In genomic region chr1:36921614-36922393, GRCm38 (mm10) we compare ENCODE assay signal across 8 mouse cellular contexts. TPM values are rescaled to one million over a fixed set of nuclear protein-coding genes. Genes with fewer than 3 reads are reported as not detected.
DNase-seq lines count a peak whose midpoint lies in the region; ATAC-seq and TF ChIP-seq lines count a peak whose summit lies in the region.

No protein-coding gene starts in this region.

- H3K27ac ChIP-seq in kidney, embryonic 14.5 days (ENCODE audit: low read depth, low read length): no peak overlapping the region; the same call in 1 of the 2 replicates
- no peak overlapping the region for H3K27ac ChIP-seq in kidney, embryonic 15.5 days
- H3K27ac ChIP-seq in liver, embryonic 13.5 days: peak overlapping the region; percentile 99
- H3K27ac ChIP-seq in stomach, embryonic 15.5 days: peak overlapping the region; percentile 82

- no peaks in the 10 kb centered on the region; the same call in 1 of the 2 replicates for H3K36me3 ChIP-seq in kidney, embryonic 14.5 days (ENCODE audit: control insufficient read depth, insufficient read depth, low read length)
- H3K36me3 ChIP-seq in kidney, embryonic 15.5 days: no peaks in the 10 kb centered on the region
- H3K36me3 ChIP-seq in liver, embryonic 13.5 days: 0 out of 2 replicates have a peak, but pooled peaks cover 1% of the 10 kb centered on the region
- no peaks in the 10 kb centered on the region for H3K36me3 ChIP-seq in stomach, embryonic 15.5 days

- no peak overlapping the region for H3K4me3 ChIP-seq in kidney, embryonic 14.5 days (ENCODE audit: low read length)
- no peak overlapping the region for H3K4me3 ChIP-seq in kidney, embryonic 15.5 days (replicated peaks)
- peak overlapping the region; percentile 39 for H3K4me3 ChIP-seq in liver, embryonic 13.5 days (replicated peaks)
- H3K4me3 ChIP-seq in stomach, embryonic 15.5 days (replicated peaks): no peak overlapping the region

- H3K4me2 ChIP-seq in kidney, embryonic 14.5 days (replicated peaks; ENCODE audit: low read depth, low read length): no peak overlapping the region
- H3K4me2 ChIP-seq in kidney, embryonic 15.5 days: no peak overlapping the region
- H3K4me2 ChIP-seq in liver, embryonic 13.5 days: peak overlapping the region; percentile 78
- H3K4me2 ChIP-seq in stomach, embryonic 15.5 days: no peak overlapping the region

- H3K9ac ChIP-seq in kidney, embryonic 14.5 days (ENCODE audit: low read depth, low read length): no peak overlapping the region
- no peak overlapping the region for H3K9ac ChIP-seq in kidney, embryonic 15.5 days
- peak overlapping the region; percentile 73 for H3K9ac ChIP-seq in liver, embryonic 13.5 days
- H3K9ac ChIP-seq in stomach, embryonic 15.5 days: no peak overlapping the region

- ATAC-seq in kidney, embryonic 14.5 days (ENCODE audit: low FRiP score, low TSS enrichment): 0 out of 2 replicates have a peak, but pooled peaks have one; percentile 58
- ATAC-seq in kidney, embryonic 15.5 days (replicated peaks; ENCODE audit: low FRiP score): no peak; the same call in 1 of the 2 replicates
- no peak for ATAC-seq in liver, embryonic 13.5 days (ENCODE audit: low read depth)
- ATAC-seq in stomach, embryonic 15.5 days (ENCODE audit: insufficient read depth, low FRiP score, low read depth): no peak

- H3K4me1 ChIP-seq in kidney, embryonic 14.5 days (ENCODE audit: control insufficient read depth, insufficient read depth, low read length): peaks cover 33% of the 10 kb centered on the region
- peaks cover 62% of the 10 kb centered on the region for H3K4me1 ChIP-seq in kidney, embryonic 15.5 days
- peaks cover 99% of the 10 kb centered on the region for H3K4me1 ChIP-seq in liver, embryonic 13.5 days (replicated peaks)
- H3K4me1 ChIP-seq in stomach, embryonic 15.5 days: peaks cover 45% of the 10 kb centered on the region

- no peak for TF ChIP-seq POLR2A in brain, embryonic 14.5 days (IDR thresholded peaks at IDR 0.05; ENCODE audit: borderline replicate concordance, extremely low read depth, insufficient read depth, insufficient read length, poor library complexity, severe bottlenecking)

- peak; percentile 22 for DNase-seq in brain, embryonic 14.5 days (ENCODE audit: low read depth)
- DNase-seq in liver, embryonic 13.5 days: no peak
- no peak for DNase-seq in adrenal gland, adult (ENCODE audit: inconsistent age in 2 of 2, low spot score in 1 of 2)
- no peak for DNase-seq in T-cell, adult 2 months (ENCODE audit: low spot score)
- DNase-seq in layer of hippocampus, postnatal 10 days (ENCODE audit: low spot score in 2 of 2): no peak

- no peak for TF ChIP-seq CTCF in brain, embryonic 14.5 days (IDR thresholded peaks at IDR 0.05; ENCODE audit: borderline replicate concordance, extremely low read depth, insufficient read depth, insufficient read length)

- 35% methylated on average over 15 of the region's 15 CpGs for WGBS in kidney, embryonic 14.5 days
- 33% methylated on average over 15 of the region's 15 CpGs for WGBS in kidney, embryonic 15.5 days
- WGBS in liver, embryonic 13.5 days (ENCODE audit: insufficient replicate concordance): 49% methylated on average over 15 of the region's 15 CpGs
- WGBS in stomach, embryonic 15.5 days: 35% methylated on average over 15 of the region's 15 CpGs

- H3K27me3 ChIP-seq in kidney, embryonic 14.5 days (ENCODE audit: control insufficient read depth, insufficient read depth, low read length): no peaks in the 10 kb centered on the region
- H3K27me3 ChIP-seq in kidney, embryonic 15.5 days: no peaks in the 10 kb centered on the region
- no peaks in the 10 kb centered on the region for H3K27me3 ChIP-seq in liver, embryonic 13.5 days
- H3K27me3 ChIP-seq in stomach, embryonic 15.5 days (replicated peaks): no peaks in the 10 kb centered on the region

- no peaks in the 10 kb centered on the region for H3K9me3 ChIP-seq in kidney, embryonic 14.5 days (ENCODE audit: control insufficient read depth, low read length)
- no peaks in the 10 kb centered on the region for H3K9me3 ChIP-seq in kidney, embryonic 15.5 days (replicated peaks)
- H3K9me3 ChIP-seq in liver, embryonic 13.5 days (replicated peaks): no peaks in the 10 kb centered on the region
- H3K9me3 ChIP-seq in stomach, embryonic 15.5 days: no peaks in the 10 kb centered on the region

RNA-seq across cellular contexts. Expression of gene Tmem131, which starts 21.7 kb away (rescaled TPM):
- polyA plus RNA-seq in kidney, embryonic 14.5 days (2014; fragmentation: Nextera tagmentation; extraction: Ambion mirVana): 15.8 and 22.1 TPM in 2 replicates
- 12.3 TPM in 2 replicates for polyA plus RNA-seq in kidney, embryonic 15.5 days (2015; fragmentation: Nextera tagmentation; extraction: Ambion mirVana)
- polyA plus RNA-seq in brain, embryonic 14.5 days (2012; rRNA removed): 28.5 and 48.1 TPM in 2 replicates
- polyA plus RNA-seq in liver, embryonic 13.5 days (2015; fragmentation: Nextera tagmentation; extraction: Ambion mirVana): 6.5 and 8.7 TPM in 2 replicates
- 13.7 and 16.8 TPM in 2 replicates for polyA plus RNA-seq in stomach, embryonic 15.5 days (2015; fragmentation: Nextera tagmentation; extraction: Ambion mirVana)
- total RNA-seq in layer of hippocampus, postnatal 10 days (2021): 10 to 100 TPM; 58.1 to 60.5 TPM

Comparison
In these comparisons a context has a peak if more than half of its experiments do, and no peak if none do; other contexts are left out.
1. H3K27ac ChIP-seq: peak in liver, embryonic 13.5 days (single experiment) and stomach, embryonic 15.5 days (single experiment); none in kidney, embryonic 14.5 days (single experiment) and kidney, embryonic 15.5 days (single experiment).